Comparison of ENCODE assay signal across 9 mouse cellular contexts in genomic region chr3:103378018-103378417, GRCm38 (mm10).
DNase-seq lines count a peak whose midpoint lies in the region; ATAC-seq and TF ChIP-seq lines count a peak whose summit lies in the region.
"Had no signal": no experiment of that assay in that cellular context is flagged by ENCODE, and none has a peak within 500 bp of the region (broad histone marks: within the 10 kb centered on the region; RNA-seq: fewer than 3 reads in every experiment).

No protein-coding gene starts in this region.

- no peaks in the 10 kb centered on the region for H3K36me3 ChIP-seq in kidney, adult 2 months (ENCODE audit: control insufficient read depth, insufficient read depth, low read length)
- H3K36me3 ChIP-seq in limb, embryonic 10.5 days = no peaks in the 10 kb centered on the region
- no peaks in the 10 kb centered on the region for H3K36me3 ChIP-seq in stomach, embryonic 14.5 days (ENCODE audit: control insufficient read depth, insufficient read depth, low read length)
- no peaks in the 10 kb centered on the region for H3K36me3 ChIP-seq in hindbrain, embryonic 16.5 days (ENCODE audit: control insufficient read depth, insufficient read depth, low read length)
- H3K36me3 ChIP-seq: midbrain, embryonic 12.5 days had no signal

- no peak overlapping the region for H3K4me2 ChIP-seq in stomach, embryonic 14.5 days (replicated peaks; ENCODE audit: low read depth, low read length)
- no peak overlapping the region for H3K4me2 ChIP-seq in hindbrain, embryonic 16.5 days (ENCODE audit: low read length)
- H3K4me2 ChIP-seq: midbrain, embryonic 12.5 days had no signal

- no peak for TF ChIP-seq CTCF in kidney, adult 2 months (conservative IDR thresholded peaks at IDR 0.05; ENCODE audit: insufficient read depth, insufficient read length, low read depth, low read length)

- no peaks in the 10 kb centered on the region for H3K4me1 ChIP-seq in kidney, adult 2 months (ENCODE audit: control insufficient read depth, insufficient read depth, low read length)
- peaks cover 16% of the 10 kb centered on the region for H3K4me1 ChIP-seq in limb, embryonic 10.5 days
- no peaks in the 10 kb centered on the region for H3K4me1 ChIP-seq in stomach, embryonic 14.5 days (ENCODE audit: control insufficient read depth, insufficient read depth, low read length)
- no peaks in the 10 kb centered on the region for H3K4me1 ChIP-seq in hindbrain, embryonic 16.5 days (ENCODE audit: control insufficient read depth, insufficient read depth, low read depth, low read length)
- H3K4me1 ChIP-seq: midbrain, embryonic 12.5 days had no signal

- H3K27me3 ChIP-seq in kidney, adult 2 months (replicated peaks; ENCODE audit: control insufficient read depth, insufficient read depth, low read length) = no peaks in the 10 kb centered on the region
- no peaks in the 10 kb centered on the region for H3K27me3 ChIP-seq in limb, embryonic 10.5 days (ENCODE audit: low read depth, poor library complexity, severe bottlenecking)
- no peaks in the 10 kb centered on the region for H3K27me3 ChIP-seq in stomach, embryonic 14.5 days (ENCODE audit: control insufficient read depth, insufficient read depth, low read length)
- no peaks in the 10 kb centered on the region for H3K27me3 ChIP-seq in hindbrain, embryonic 16.5 days (replicated peaks; ENCODE audit: control insufficient read depth, insufficient read depth, low read length)
- H3K27me3 ChIP-seq: midbrain, embryonic 12.5 days had no signal

- H3K4me3 ChIP-seq in kidney, adult 2 months (ENCODE audit: insufficient read depth, low read depth, low read length) = no peak overlapping the region
- H3K4me3 ChIP-seq in limb, embryonic 10.5 days = no peak overlapping the region
- H3K4me3 ChIP-seq in stomach, embryonic 14.5 days (ENCODE audit: low read depth, low read length) = no peak overlapping the region
- no peak overlapping the region for H3K4me3 ChIP-seq in hindbrain, embryonic 16.5 days (ENCODE audit: low read length)
- H3K4me3 ChIP-seq: midbrain, embryonic 12.5 days had no signal

- ATAC-seq in stomach, embryonic 14.5 days (ENCODE audit: insufficient number of reproducible peaks, insufficient read depth, low FRiP score, low read depth) = peak; percentile 61; the same call in 1 of the 2 replicates
- ATAC-seq in cerebellum, adult (ENCODE audit: insufficient number of reproducible peaks, low FRiP score, low TSS enrichment) = no peak
- ATAC-seq in hindbrain, embryonic 16.5 days = no peak

- TF ChIP-seq POLR2A in kidney, adult 2 months (IDR thresholded peaks at IDR 0.05; ENCODE audit: low read depth, low read length) = no peak

- peak; percentile 47 for DNase-seq in kidney, adult 2 months
- DNase-seq in kidney, postnatal 25 days = no peak
- DNase-seq in c-Kit-positive CD71-negative TER-119-negative erythroid progenitor cells, embryonic 14.5 days (ENCODE audit: low read depth) = peak; percentile 43
- DNase-seq in limb, embryonic 10.5 days (ENCODE audit: low spot score) = peak; percentile 65
- DNase-seq in urinary bladder, postnatal 36 days (ENCODE audit: low spot score in 2 of 2) = no peak

- H3K9ac ChIP-seq in stomach, embryonic 14.5 days (replicated peaks; ENCODE audit: low read depth, low read length) = no peak overlapping the region
- H3K9ac ChIP-seq in hindbrain, embryonic 16.5 days (ENCODE audit: low read depth, low read length) = no peak overlapping the region
- H3K9ac ChIP-seq: midbrain, embryonic 12.5 days had no signal

- no peaks in the 10 kb centered on the region for H3K9me3 ChIP-seq in limb, embryonic 10.5 days (replicated peaks)
- no peaks in the 10 kb centered on the region for H3K9me3 ChIP-seq in stomach, embryonic 14.5 days (ENCODE audit: control insufficient read depth, low read depth, low read length)
- no peaks in the 10 kb centered on the region for H3K9me3 ChIP-seq in hindbrain, embryonic 16.5 days (ENCODE audit: control insufficient read depth, low read length)
- H3K9me3 ChIP-seq: midbrain, embryonic 12.5 days had no signal

- no peak overlapping the region for H3K27ac ChIP-seq in kidney, adult 2 months (ENCODE audit: insufficient read depth, low read depth, low read length)
- peak overlapping the region; percentile 73 for H3K27ac ChIP-seq in limb, embryonic 10.5 days
- H3K27ac ChIP-seq in stomach, embryonic 14.5 days (ENCODE audit: low read length) = no peak overlapping the region
- H3K27ac ChIP-seq in hindbrain, embryonic 16.5 days (ENCODE audit: low read depth, low read length) = no peak overlapping the region
- H3K27ac ChIP-seq: midbrain, embryonic 12.5 days had no signal

Comparison
In these comparisons a context has a peak if more than half of its experiments do, and no peak if none do; other contexts are left out.
1. DNase-seq: peak in kidney, adult 2 months (single experiment), c-Kit-positive CD71-negative TER-119-negative erythroid progenitor cells, embryonic 14.5 days (single experiment) and limb, embryonic 10.5 days (single experiment); none in kidney, postnatal 25 days (0 of 2) and urinary bladder, postnatal 36 days (0 of 2).